Mouse (Mus musculus) liver, adult 2 months (tissue): Measurements from ENCODE around the gene Thrsp. TPM values are rescaled to one million over a fixed set of nuclear protein-coding genes. Genes with fewer than 3 reads are reported as not detected.
"Not testable (repeated sequence)": the region's sequence is repeated elsewhere in the genome, so short reads cannot be mapped to it uniquely, and the experiment has no call there.

ENCODE experiments used
- DNase-seq: peaks from one replicate; pipeline ENCODE4 v3.0.0-alpha.2; 2011; ENCODE audit warnings: low read depth, low spot score; ENCODE audit errors: extremely low read depth
- H3K27ac ChIP-seq: fragments of 200-500 bp; replicated peaks from 2 replicates; pipeline ENCODE4 v1.5.1; 2012; ENCODE audit warnings: low read depth, mild to moderate bottlenecking, control low read depth, inconsistent platforms, low read length; ENCODE audit not compliant: insufficient read depth
- H3K27me3 ChIP-seq: fragments of 200-500 bp; 2 replicates; pipeline ENCODE4 v1.6.1; 2012; ENCODE audit warnings: mild to moderate bottlenecking, moderate library complexity, low read length, inconsistent platforms; ENCODE audit not compliant: control insufficient read depth, insufficient read depth
- H3K36me3 ChIP-seq: fragments of 200-500 bp; 2 replicates; pipeline ENCODE4 v1.6.1; 2012; ENCODE audit warnings: low read length, inconsistent platforms; ENCODE audit not compliant: control insufficient read depth, insufficient read depth
- H3K4me1 ChIP-seq: fragments of 200-500 bp; 2 replicates; pipeline ENCODE4 v1.6.1; 2011; ENCODE audit warnings: low read length; ENCODE audit not compliant: control insufficient read depth, insufficient read depth
- H3K4me3 ChIP-seq: fragments of 200-500 bp; 2 replicates; pipeline ENCODE4 v1.5.1; 2011; ENCODE audit warnings: low read depth, mild to moderate bottlenecking, control low read depth, low read length, moderate library complexity; ENCODE audit not compliant: insufficient read depth
- H3K79me2 ChIP-seq: fragments of 200-500 bp; 2 replicates; pipeline ENCODE4 v1.6.1; 2012; ENCODE audit warnings: inconsistent platforms, mild to moderate bottlenecking, low read length, moderate library complexity; ENCODE audit not compliant: control insufficient read depth, insufficient read depth
- H3K9ac ChIP-seq: fragments of 200-500 bp; 2 replicates; pipeline ENCODE4 v1.6.1; 2012; ENCODE audit warnings: low read depth, mild to moderate bottlenecking, control low read depth, inconsistent platforms, low read length
- CTCF ChIP-seq: fragments of 200-500 bp; IDR thresholded peaks from 2 replicates; pipeline ENCODE4 v1.5.1; 2011; ENCODE audit warnings: low read depth, low read length, control low read depth
- POLR2A ChIP-seq: fragments of 200-500 bp; IDR thresholded peaks from 2 replicates; pipeline ENCODE4 v1.6.1; 2011; ENCODE audit warnings: low read length, control low read depth; ENCODE audit not compliant: insufficient read depth; ENCODE audit errors: extremely low read depth
- WGBS: fragments of 180-500 bp; shearing (Covaris S2); methylation state at CpG from one replicate; pipeline ENCODE4 v1.1.7; 2018; 5-methylcytosine and 5-hydroxymethylcytosine counted together
- polyA plus RNA-seq: library from polyadenylated mRNA; depleted of rRNA; stranded (reverse); fragments of >200 nt; gene quantifications from 2 replicates; pipeline ENCODE4 v1.2.3, GENCODE M21; 2012
- total RNA-seq: library from RNA; depleted of rRNA; stranded (reverse); fragments of >200 nt; gene quantifications from 2 replicates; pipeline ENCODE4 v1.2.3, GENCODE M21; 2014

The Thrsp gene
- total and polyA plus RNA-seq, 2 experiments: 275 to 1,156 TPM

GRCm38 (mm10) chr7:97447050-97447531, 29.6 kb upstream of the Thrsp start:
- Histone ChIP-seq H3K79me2 (no peaks in the 10 kb centered on the region), H3K4me1 (no peaks in the 10 kb centered on the region), H3K27me3 (no peaks in the 10 kb centered on the region), H3K9ac (no peak overlapping the region), H3K4me3 (no peak overlapping the region), H3K27ac (no peak overlapping the region), H3K36me3 (no peaks in the 10 kb centered on the region)
- no peak for DNase-seq
- 67% methylated on average over 6 of the region's 6 CpGs for WGBS
- TF ChIP-seq POLR2A (no peak), CTCF (no peak)

GRCm38 (mm10) chr7:97446171-97446925, 28.8 kb upstream of the Thrsp start:
- no peak overlapping the region for H3K9ac ChIP-seq
- H3K4me3 ChIP-seq: no peak overlapping the region
- H3K79me2 ChIP-seq: no peaks in the 10 kb centered on the region
- H3K27me3 ChIP-seq: no peaks in the 10 kb centered on the region
- no peak for DNase-seq
- 39% methylated on average over 6 of the region's 6 CpGs for WGBS
- H3K4me1 ChIP-seq: no peaks in the 10 kb centered on the region
- no peaks in the 10 kb centered on the region for H3K36me3 ChIP-seq
- H3K27ac ChIP-seq: no peak overlapping the region
- TF ChIP-seq CTCF (no peak), POLR2A (no peak)

DNA sequence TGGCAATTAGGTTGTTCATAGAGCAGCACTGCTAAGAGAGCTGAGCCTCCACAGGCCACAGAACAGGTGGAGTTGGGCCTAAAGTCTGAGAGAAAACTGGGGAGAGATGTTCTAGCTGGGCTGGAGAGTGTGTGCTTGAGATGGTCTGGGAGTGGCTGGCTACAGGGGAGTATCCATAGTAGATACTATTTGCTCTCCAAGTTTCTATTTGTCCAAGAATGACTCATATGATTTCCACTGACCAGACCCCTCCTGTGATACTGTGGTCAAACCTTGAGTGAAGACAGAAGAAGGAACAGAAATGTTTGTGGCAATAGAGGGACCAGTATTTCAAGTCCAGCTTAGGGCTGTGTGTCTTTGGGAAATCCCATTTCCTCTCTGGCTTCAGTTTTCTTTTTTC, 21.5 kb upstream of the Thrsp start:
- H3K4me3 ChIP-seq: no peak overlapping the region
- DNase-seq: no peak
- H3K9ac ChIP-seq: no peak overlapping the region
- H3K27ac ChIP-seq: no peak overlapping the region
- H3K27me3 ChIP-seq: no peaks in the 10 kb centered on the region
- H3K36me3 ChIP-seq: no peaks in the 10 kb centered on the region
- H3K79me2 ChIP-seq: no peaks in the 10 kb centered on the region
- no peaks in the 10 kb centered on the region for H3K4me1 ChIP-seq
- no peak for TF ChIP-seq CTCF
- TF ChIP-seq POLR2A: no peak

DNA sequence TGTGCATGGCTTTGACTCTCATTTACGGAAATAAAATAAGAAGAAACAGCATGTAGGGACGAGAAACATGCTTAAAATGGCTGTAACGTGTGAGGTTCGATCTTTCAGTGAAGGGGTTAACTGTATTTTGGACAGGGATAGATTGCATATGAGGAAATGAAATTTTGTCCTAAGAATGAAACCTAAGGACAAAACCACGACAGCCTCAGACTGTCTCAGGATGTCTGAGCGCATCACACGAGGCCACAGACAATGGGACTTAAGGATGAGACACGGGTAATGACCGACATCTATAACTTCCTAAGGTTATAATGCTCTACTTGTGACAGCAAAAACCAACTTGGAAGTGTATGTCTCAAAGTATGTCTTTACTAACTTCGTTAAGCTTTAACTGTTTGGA, 17.0 kb upstream of the Thrsp start:
- Histone ChIP-seq H3K27ac (no peak overlapping the region), H3K4me3 (no peak overlapping the region), H3K36me3 (no peaks in the 10 kb centered on the region), H3K4me1 (no peaks in the 10 kb centered on the region), H3K27me3 (no peaks in the 10 kb centered on the region), H3K79me2 (no peaks in the 10 kb centered on the region), H3K9ac (no peak overlapping the region)
- DNase-seq: no peak
- TF ChIP-seq CTCF: no peak
- no peak for TF ChIP-seq POLR2A
- WGBS: 83% methylated on average over 10 of the region's 10 CpGs

- H3K79me2 ChIP-seq, H3K9ac ChIP-seq, H3K27ac ChIP-seq, H3K4me1 ChIP-seq, H3K27me3 ChIP-seq, DNase-seq, H3K4me3 ChIP-seq, H3K36me3 ChIP-seq: not testable (repeated sequence)
- 68% methylated on average over 3 of the region's 3 CpGs for WGBS
These were observed 16.0 kb upstream of the Thrsp start for GRCm38 (mm10) chr7:97433517-97433916.

- WGBS: 12% methylated on average over 5 of the region's 5 CpGs
- Histone ChIP-seq H3K27ac (no peak overlapping the region), H3K9ac (no peak overlapping the region), H3K4me1 (peaks cover 2% of the 10 kb centered on the region; the same call in 1 of the 2 replicates), H3K4me3 (no peak overlapping the region), H3K79me2 (no peaks in the 10 kb centered on the region), H3K36me3 (no peaks in the 10 kb centered on the region), H3K27me3 (no peaks in the 10 kb centered on the region)
- no peak for DNase-seq
- TF ChIP-seq CTCF (no peak), POLR2A (no peak)
These were observed 12.2 kb upstream of the Thrsp start for GRCm38 (mm10) chr7:97429705-97430104.
